Mouse (Mus musculus): ENCODE measurements around the gene Phf1. TPM values are rescaled to one million over a fixed set of nuclear protein-coding genes. Genes with fewer than 3 reads are reported as not detected.
"Not testable (repeated sequence)": the region's sequence is repeated elsewhere in the genome, so short reads cannot be mapped to it uniquely, and the experiment has no call there.

Gene Phf1
- polyA plus RNA-seq, 1 experiment from 2014 or later = 8.7 TPM

- Histone ChIP-seq H3K4me2 (no peak overlapping the region), H3K9ac (no peak overlapping the region), H3K4me1 (no peaks in the 10 kb centered on the region), H3K27me3 (no peaks in the 10 kb centered on the region), H3K4me3 (no peak overlapping the region), H3K9me3 (no peaks in the 10 kb centered on the region), H3K36me3 (no peaks in the 10 kb centered on the region), H3K27ac (no peak overlapping the region)
- WGBS = 51% methylated on average over 5 of the region's 5 CpGs
- no peak for ATAC-seq (ENCODE audit: borderline replicate concordance, extremely low read depth, low FRiP score, low TSS enrichment)
Measured at GRCm38 (mm10) chr17:26904320-26904719, 28.5 kb upstream of the Phf1 start.

- 85% methylated on average over 15 of the region's 15 CpGs for WGBS
- H3K4me1 ChIP-seq, H3K27me3 ChIP-seq: not testable (repeated sequence)
Measured at GRCm38 (mm10) chr17:26907506-26907905, 25.3 kb upstream of the Phf1 start.

GRCm38 (mm10) chr17:26915248-26915647 lies 17.6 kb upstream of the Phf1 start:
- Histone ChIP-seq H3K27ac (0 out of 2 replicates have a peak overlapping the region, but pooled peaks have one; percentile 15), H3K4me1 (peaks cover 8% of the 10 kb centered on the region; the same call in 1 of the 2 replicates), H3K4me3 (no peak overlapping the region), H3K9ac (no peak overlapping the region), H3K27me3 (no peaks in the 10 kb centered on the region), H3K4me2 (no peak overlapping the region), H3K9me3 (no peaks in the 10 kb centered on the region), H3K36me3 (no peaks in the 10 kb centered on the region)
- WGBS = 44% methylated on average over 1 of the region's 1 CpGs
- no peak for ATAC-seq (ENCODE audit: borderline replicate concordance, extremely low read depth, low FRiP score, low TSS enrichment)

More at GRCm38 (mm10) chr17:26907506-26907905, 25.3 kb upstream of the Phf1 start:
- H3K27ac ChIP-seq; H3K9ac ChIP-seq; H3K9me3 ChIP-seq; H3K36me3 ChIP-seq; H3K4me2 ChIP-seq; ATAC-seq (ENCODE audit: borderline replicate concordance, extremely low read depth, low FRiP score, low TSS enrichment); H3K4me3 ChIP-seq: not testable (repeated sequence)

GRCm38 (mm10) chr17:26916711-26917482 lies 16.0 kb upstream of the Phf1 start, which contains the start of gene Kifc5b:
TSS of gene Kifc5b (plus strand) at chr17:26917091.
- peak within 1 kb of the TSS; percentile 70 for H3K9ac ChIP-seq
- H3K4me2 ChIP-seq = peak within 1 kb of the TSS; percentile 65
- H3K36me3 ChIP-seq = peaks cover 9% of the 10 kb centered on the region
- H3K27me3 ChIP-seq = no peaks in the 10 kb centered on the region
- H3K4me1 ChIP-seq = peaks cover 8% of the 10 kb centered on the region; the same call in 1 of the 2 replicates
- peak within 1 kb of the TSS; percentile 83 for H3K27ac ChIP-seq
- under 1% methylated on average over 68 of the region's 72 CpGs for WGBS
- H3K4me3 ChIP-seq = peak within 1 kb of the TSS; percentile 81
- peak; percentile 98 for ATAC-seq (ENCODE audit: borderline replicate concordance, extremely low read depth, low FRiP score, low TSS enrichment)
- no peaks in the 10 kb centered on the region for H3K9me3 ChIP-seq

- H3K9ac ChIP-seq = peak overlapping the region; percentile 70
- H3K27me3 ChIP-seq; H3K9me3 ChIP-seq; H3K4me1 ChIP-seq; ATAC-seq (ENCODE audit: borderline replicate concordance, extremely low read depth, low FRiP score, low TSS enrichment); H3K36me3 ChIP-seq: not testable (repeated sequence)
- 0% methylated on average over 12 of the region's 12 CpGs for WGBS
- peak overlapping the region; percentile 83 for H3K27ac ChIP-seq
- H3K4me3 ChIP-seq = peak overlapping the region; percentile 81
- H3K4me2 ChIP-seq = peak overlapping the region; percentile 65
Measured at GRCm38 (mm10) chr17:26917560-26917959, 15.3 kb upstream of the Phf1 start.

GRCm38 (mm10) chr17:26918343-26918742 lies 14.5 kb upstream of the Phf1 start:
- Histone ChIP-seq H3K27me3 (no peaks in the 10 kb centered on the region), H3K9me3 (no peaks in the 10 kb centered on the region), H3K27ac (no peak overlapping the region), H3K4me2 (peak overlapping the region; percentile 65), H3K9ac (peak overlapping the region; percentile 38), H3K4me1 (peaks cover 8% of the 10 kb centered on the region; the same call in 1 of the 2 replicates), H3K36me3 (peaks cover 9% of the 10 kb centered on the region), H3K4me3 (peak overlapping the region; percentile 81)
- 71% methylated on average over 2 of the region's 2 CpGs for WGBS
- ATAC-seq (ENCODE audit: borderline replicate concordance, extremely low read depth, low FRiP score, low TSS enrichment) = no peak

GRCm38 (mm10) chr17:26919516-26919915 lies 13.3 kb upstream of the Phf1 start:
- H3K4me3 ChIP-seq; H3K9me3 ChIP-seq; H3K36me3 ChIP-seq; H3K27me3 ChIP-seq; ATAC-seq (ENCODE audit: borderline replicate concordance, extremely low read depth, low FRiP score, low TSS enrichment); H3K4me2 ChIP-seq; H3K9ac ChIP-seq; H3K4me1 ChIP-seq; H3K27ac ChIP-seq: not testable (repeated sequence)
- WGBS = 30% methylated on average over 2 of the region's 2 CpGs

- 80% methylated on average over 5 of the region's 6 CpGs for WGBS
- not testable (repeated sequence) for H3K4me3 ChIP-seq; ATAC-seq (ENCODE audit: borderline replicate concordance, extremely low read depth, low FRiP score, low TSS enrichment); H3K4me1 ChIP-seq; H3K4me2 ChIP-seq; H3K27ac ChIP-seq; H3K9me3 ChIP-seq; H3K9ac ChIP-seq; H3K27me3 ChIP-seq
- H3K36me3 ChIP-seq = peaks cover 28% of the 10 kb centered on the region
Measured at GRCm38 (mm10) chr17:26922368-26922767, 10.5 kb upstream of the Phf1 start.

GRCm38 (mm10) chr17:26925414-26925813 lies 7.4 kb upstream of the Phf1 start:
- peaks cover 51% of the 10 kb centered on the region for H3K36me3 ChIP-seq

GRCm38 (mm10) chr17:26931795-26932194 lies 1.1 kb upstream of the Phf1 start:
- H3K9ac ChIP-seq, H3K4me2 ChIP-seq, H3K27ac ChIP-seq, H3K4me3 ChIP-seq, H3K9me3 ChIP-seq, H3K27me3 ChIP-seq: not testable (repeated sequence)
- ATAC-seq (ENCODE audit: borderline replicate concordance, extremely low read depth, low FRiP score, low TSS enrichment) = 0 out of 2 replicates have a peak, but pooled peaks have one; percentile 3
- Histone ChIP-seq H3K4me1 (peaks cover 15% of the 10 kb centered on the region), H3K36me3 (peaks cover 47% of the 10 kb centered on the region)
- WGBS = 62% methylated on average over 7 of the region's 7 CpGs

More at GRCm38 (mm10) chr17:26925414-26925813, 7.4 kb upstream of the Phf1 start:
- H3K27me3 ChIP-seq; H3K4me2 ChIP-seq; H3K4me1 ChIP-seq; ATAC-seq (ENCODE audit: borderline replicate concordance, extremely low read depth, low FRiP score, low TSS enrichment); H3K9me3 ChIP-seq; H3K27ac ChIP-seq; H3K9ac ChIP-seq; H3K4me3 ChIP-seq: not testable (repeated sequence)
- WGBS = 95% methylated on average over 9 of the region's 9 CpGs

GRCm38 (mm10) chr17:26933419-26933818 lies 567 bp downstream of the Phf1 start:
- peak overlapping the region; percentile 86 for H3K4me2 ChIP-seq
- peaks cover 40% of the 10 kb centered on the region for H3K36me3 ChIP-seq
- no peaks in the 10 kb centered on the region for H3K9me3 ChIP-seq
- peak overlapping the region; percentile 62 for H3K9ac ChIP-seq
- H3K27ac ChIP-seq = peak overlapping the region; percentile 89
- WGBS = 4% methylated on average over 13 of the region's 13 CpGs
- no peaks in the 10 kb centered on the region for H3K27me3 ChIP-seq
- H3K4me3 ChIP-seq = peak overlapping the region; percentile 57
- peaks cover 28% of the 10 kb centered on the region for H3K4me1 ChIP-seq
- peak; percentile 20; the same call in 1 of the 2 replicates for ATAC-seq (ENCODE audit: borderline replicate concordance, extremely low read depth, low FRiP score, low TSS enrichment)

Data from lung, embryonic 15.5 days (tissue).